Mouse (Mus musculus) cortical plate, adult 2 months (tissue): Measurements from ENCODE around the gene Gm11168. TPM values are rescaled to one million over a fixed set of nuclear protein-coding genes. Genes with fewer than 3 reads are reported as not detected.
"Not testable (repeated sequence)": the region's sequence is repeated elsewhere in the genome, so short reads cannot be mapped to it uniquely, and the experiment has no call there.

Experiments
- H3K27ac ChIP-seq: fragments of 200-500 bp; 2 replicates; pipeline ENCODE4 v1.5.1; 2012; ENCODE audit warnings: low read length, control low read depth, inconsistent platforms; ENCODE audit not compliant: insufficient read depth
- H3K4me1 ChIP-seq: fragments of 200-500 bp; 2 replicates; pipeline ENCODE4 v1.6.1; 2011; ENCODE audit warnings: low read length; ENCODE audit not compliant: control insufficient read depth, insufficient read depth
- H3K4me3 ChIP-seq: fragments of 200-500 bp; 2 replicates; pipeline ENCODE4 v1.5.1; 2011; ENCODE audit warnings: mild to moderate bottlenecking, low read length, control low read depth; ENCODE audit not compliant: insufficient read depth
- polyA plus RNA-seq: library from polyadenylated mRNA; depleted of rRNA; stranded (reverse); fragments of >200 nt; gene quantifications from 2 replicates; pipeline ENCODE4 v1.2.3, GENCODE M21; 2012; rRNA removed

Gm11168 gene
- not detected in 2 replicates for polyA plus RNA-seq

GRCm38 (mm10) chr9:3002794-3003396 is at the start of gene Gm11168:
TSS of gene Gm11168 (plus strand) at chr9:3003346.
- H3K4me1 ChIP-seq, H3K4me3 ChIP-seq, H3K27ac ChIP-seq: not testable (repeated sequence)

GRCm38 (mm10) chr9:3000445-3000972 is 2.6 kb upstream of the Gm11168 start, which contains the start of gene Gm10722:
TSS of gene Gm10722 (plus strand) at chr9:3000922.
- H3K4me3 ChIP-seq, H3K4me1 ChIP-seq, H3K27ac ChIP-seq: not testable (repeated sequence)

DNA sequence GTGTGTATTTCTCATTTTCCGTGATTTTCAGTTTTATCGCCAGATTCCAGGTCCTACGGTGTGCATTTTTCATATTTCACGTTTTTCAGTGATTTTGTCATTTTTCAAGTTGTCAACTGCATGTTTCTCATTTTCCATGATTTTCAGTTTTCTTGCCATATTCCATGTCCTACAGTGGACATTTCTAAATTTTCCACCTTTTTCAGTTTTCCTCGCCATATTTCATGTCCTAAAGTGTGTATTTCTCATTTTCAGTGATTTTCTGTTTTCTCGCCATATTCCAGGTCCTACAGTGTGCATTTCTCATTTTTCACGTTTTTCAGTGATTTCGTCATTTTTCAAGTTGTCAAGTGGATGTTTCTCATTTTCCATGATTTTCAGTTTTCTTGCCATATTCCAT is 2.1 kb upstream of the Gm11168 start:
- H3K4me3 ChIP-seq, H3K27ac ChIP-seq: not testable (repeated sequence)

GRCm38 (mm10) chr9:3001948-3002659 is 1.0 kb upstream of the Gm11168 start:
- not testable (repeated sequence) for H3K4me3 ChIP-seq, H3K27ac ChIP-seq, H3K4me1 ChIP-seq

More for the DNA sequence above, 2.1 kb upstream of the Gm11168 start:
- H3K4me1 ChIP-seq: not testable (repeated sequence)

DNA sequence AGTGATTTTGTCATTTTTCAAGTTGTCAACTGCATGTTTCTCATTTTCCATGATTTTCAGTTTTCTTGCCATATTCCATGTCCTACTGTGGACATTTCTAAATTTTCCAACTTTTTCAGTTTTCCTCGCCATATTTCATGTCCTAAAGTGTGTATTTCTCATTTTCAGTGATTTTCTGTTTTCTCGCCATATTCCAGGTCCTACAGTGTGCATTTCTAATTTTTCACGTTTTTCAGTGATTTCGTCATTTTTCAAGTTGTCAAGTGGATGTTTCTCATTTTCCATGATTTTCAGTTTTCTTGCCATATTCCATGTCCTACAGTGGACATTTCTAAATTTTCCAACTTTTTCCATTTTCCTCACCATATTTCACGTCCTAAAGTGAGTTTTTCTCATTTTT is 3.0 kb downstream of the Gm11168 start:
- H3K4me1 ChIP-seq, H3K27ac ChIP-seq, H3K4me3 ChIP-seq: not testable (repeated sequence)

DNA sequence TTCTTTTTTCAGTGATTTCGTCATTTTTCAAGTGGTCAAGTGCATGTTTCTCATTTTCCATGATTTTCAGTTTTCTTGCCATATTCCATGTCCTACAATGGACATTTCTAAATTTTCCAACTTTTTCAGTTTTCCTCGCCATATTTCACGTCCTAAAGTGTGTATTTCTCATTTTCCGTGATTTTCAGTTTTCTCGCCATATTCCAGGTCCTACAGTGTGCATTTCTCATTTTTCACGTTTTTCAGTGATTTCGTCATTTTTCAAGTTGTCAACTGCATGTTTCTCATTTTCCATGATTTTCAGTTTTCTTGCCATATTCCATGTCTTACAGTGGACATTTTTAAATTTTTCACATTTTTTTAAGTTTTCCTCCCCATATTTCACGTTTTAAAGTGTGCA is 3.5 kb downstream of the Gm11168 start:
- H3K4me1 ChIP-seq, H3K4me3 ChIP-seq, H3K27ac ChIP-seq: not testable (repeated sequence)

- H3K4me1 ChIP-seq, H3K27ac ChIP-seq, H3K4me3 ChIP-seq: not testable (repeated sequence)
Measured at GRCm38 (mm10) chr9:3007272-3007671, 4.1 kb downstream of the Gm11168 start.

GRCm38 (mm10) chr9:3009331-3009730 is 6.2 kb downstream of the Gm11168 start:
- H3K27ac ChIP-seq, H3K4me1 ChIP-seq, H3K4me3 ChIP-seq: not testable (repeated sequence)

- H3K4me1 ChIP-seq, H3K4me3 ChIP-seq, H3K27ac ChIP-seq: not testable (repeated sequence)
Measured at GRCm38 (mm10) chr9:3012054-3012621, 9.0 kb downstream of the Gm11168 start.

DNA sequence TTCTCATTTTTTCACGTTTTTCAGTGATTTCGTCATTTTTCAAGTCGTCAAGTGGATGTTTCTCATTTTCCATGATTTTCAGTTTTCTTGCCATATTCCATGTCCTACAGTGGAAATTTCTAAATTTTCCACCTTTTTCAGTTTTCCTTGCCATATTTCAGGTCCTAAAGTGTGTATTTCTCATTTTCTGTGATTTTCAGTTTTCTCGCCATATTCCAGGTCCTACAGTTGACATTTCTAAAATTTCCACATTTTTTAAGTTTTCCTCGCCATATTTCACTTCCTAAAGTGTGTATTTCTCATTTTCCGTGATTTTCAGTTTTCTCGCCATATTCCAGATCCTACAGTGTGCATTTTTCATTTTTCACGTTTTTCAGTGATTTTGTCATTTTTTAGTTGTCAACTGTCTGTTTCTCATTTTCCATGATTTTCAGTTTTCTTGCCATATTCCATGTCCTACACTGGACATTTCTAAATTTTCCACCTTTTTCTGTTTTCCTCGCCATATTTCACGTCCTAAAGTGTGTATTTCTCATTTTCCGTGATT is 9.7 kb downstream of the Gm11168 start, which contains the start of gene Gm10721:
Gm10721 (plus strand) TSS at position 408 of the 547 bp plus-strand sequence.
- H3K4me3 ChIP-seq, H3K27ac ChIP-seq, H3K4me1 ChIP-seq: not testable (repeated sequence)

DNA sequence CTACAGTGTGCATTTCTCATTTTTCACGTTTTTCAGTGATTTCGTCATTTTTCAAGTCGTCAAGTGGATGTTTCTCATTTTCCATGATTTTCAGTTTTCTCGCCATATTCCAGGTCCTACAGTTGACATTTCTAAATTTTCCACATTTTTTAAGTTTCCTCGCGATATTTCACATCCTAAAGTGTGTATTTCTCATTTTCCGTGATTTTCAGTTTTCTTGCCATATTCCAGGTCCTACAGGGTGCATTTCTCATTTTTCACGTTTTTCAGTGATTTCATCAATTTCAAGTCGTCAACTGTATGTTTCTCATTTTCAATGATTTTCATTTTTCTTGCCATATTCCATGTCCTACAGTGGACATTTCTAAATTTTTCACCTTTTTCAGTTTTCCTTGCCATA is 12.2 kb downstream of the Gm11168 start, which contains the start of gene Gm10720:
Gm10720 (plus strand) TSS at position 301 of the 400 bp plus-strand sequence.
- not testable (repeated sequence) for H3K4me1 ChIP-seq, H3K27ac ChIP-seq, H3K4me3 ChIP-seq

GRCm38 (mm10) chr9:3015896-3016295 is 12.8 kb downstream of the Gm11168 start:
- H3K4me3 ChIP-seq, H3K4me1 ChIP-seq, H3K27ac ChIP-seq: not testable (repeated sequence)

DNA sequence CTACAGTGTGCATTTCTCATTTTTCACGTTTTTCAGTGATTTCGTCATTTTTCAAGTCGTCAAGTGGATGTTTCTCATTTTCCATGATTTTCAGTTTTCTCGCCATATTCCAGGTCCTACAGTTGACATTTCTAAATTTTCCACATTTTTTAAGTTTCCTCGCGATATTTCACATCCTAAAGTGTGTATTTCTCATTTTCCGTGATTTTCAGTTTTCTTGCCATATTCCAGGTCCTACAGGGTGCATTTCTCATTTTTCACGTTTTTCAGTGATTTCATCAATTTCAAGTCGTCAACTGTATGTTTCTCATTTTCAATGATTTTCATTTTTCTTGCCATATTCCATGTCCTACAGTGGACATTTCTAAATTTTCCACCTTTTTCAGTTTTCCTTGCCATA is 14.0 kb downstream of the Gm11168 start, which contains the start of gene Gm10719:
Gm10719 (plus strand) TSS at position 301 of the 400 bp plus-strand sequence.
- not testable (repeated sequence) for H3K4me1 ChIP-seq, H3K4me3 ChIP-seq, H3K27ac ChIP-seq

GRCm38 (mm10) chr9:3018944-3019343 is 15.8 kb downstream of the Gm11168 start:
- H3K4me3 ChIP-seq, H3K27ac ChIP-seq, H3K4me1 ChIP-seq: not testable (repeated sequence)
